Mouse (Mus musculus) kidney, postnatal 36 days (tissue): ENCODE results near the gene Prkar2a.
A peak's percentile ranks its signal among the peaks of the same experiment; 100 is the strongest.

Source experiments
- DNase-seq, 2 experiments: peaks; one replicate each; pipeline ENCODE4 v3.0.0; 2021 to 2022; ENCODE audit warnings: mixed read lengths in 2 of 2

Prkar2a gene

DNA sequence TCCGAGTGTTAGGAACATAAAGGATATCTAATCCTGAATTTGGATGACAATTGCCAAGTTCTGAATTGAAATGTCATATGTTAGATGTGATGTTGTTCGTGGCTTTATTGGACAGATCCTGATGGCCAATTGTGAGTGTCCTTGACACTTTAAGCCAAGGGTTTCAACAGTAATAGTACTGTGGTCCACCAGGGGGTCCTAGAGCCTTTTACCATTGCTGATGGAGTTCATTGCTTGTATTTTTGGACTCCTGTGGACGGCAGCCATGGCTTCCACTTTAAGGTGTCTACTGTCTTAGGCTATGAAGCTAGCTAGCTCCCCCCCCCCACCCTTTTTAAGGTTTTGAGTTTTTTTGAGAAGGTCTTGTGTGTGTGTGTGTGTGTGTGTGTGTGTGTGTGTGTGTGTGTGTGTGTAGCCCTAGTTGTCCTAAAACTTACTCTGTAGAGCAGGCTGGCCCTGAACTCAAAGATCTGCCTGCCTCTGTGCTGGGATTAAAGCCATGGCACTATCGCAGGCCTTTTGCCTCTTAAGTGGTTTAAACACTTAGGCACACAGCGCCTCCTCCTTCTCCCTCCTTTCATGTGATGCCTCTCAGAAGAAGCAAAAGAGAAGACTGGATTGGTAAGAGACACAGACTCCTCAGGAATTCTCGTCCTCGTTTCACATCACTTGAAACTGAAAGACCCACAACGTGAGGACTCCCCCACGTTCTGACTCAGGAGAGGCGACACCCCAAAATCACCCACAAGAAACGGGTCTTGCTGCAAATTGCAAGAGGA is 63.2 kb downstream of the Prkar2a start:
- no peak for DNase-seq

DNA sequence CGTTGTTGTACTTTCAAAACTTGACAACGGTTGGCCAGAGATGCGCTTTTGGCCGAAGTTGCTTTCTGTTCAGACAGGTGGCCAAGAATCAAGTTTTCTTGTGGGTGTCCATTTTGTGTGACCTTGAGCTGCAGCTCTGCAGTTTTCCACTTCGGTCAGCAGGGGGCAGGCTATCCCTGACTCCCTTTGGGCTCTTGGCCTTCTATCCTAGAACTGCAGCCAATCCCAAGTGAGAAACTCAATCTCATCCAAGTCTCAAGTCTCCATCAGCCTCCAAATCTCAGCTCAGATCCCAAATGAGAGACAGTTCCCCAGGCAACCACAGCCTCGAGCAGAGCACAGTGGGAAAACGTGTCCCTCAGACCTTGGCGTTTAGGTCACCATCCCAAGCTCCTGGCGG is 64.2 kb downstream of the Prkar2a start:
- DNase-seq, result peak; percentile 66 to 76

DNA sequence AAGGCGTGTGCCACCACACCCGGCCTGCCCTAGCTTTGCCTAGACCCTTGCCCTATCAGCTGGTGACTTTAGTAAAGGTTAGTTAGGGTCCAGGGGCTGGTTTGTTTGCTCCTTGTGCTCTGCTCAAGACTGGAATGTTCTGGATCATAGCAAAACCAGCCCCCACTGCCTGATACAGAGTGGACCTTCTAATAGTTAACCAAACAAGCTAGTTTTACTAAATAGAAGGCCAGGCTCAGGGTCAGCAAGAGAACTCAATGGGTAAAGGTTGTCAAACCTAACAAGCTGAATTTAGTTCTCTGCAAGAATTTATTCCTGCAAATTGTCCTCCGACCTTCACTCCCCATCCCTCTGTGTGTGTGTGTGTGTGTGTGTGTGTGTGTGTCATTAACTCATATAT is 64.9 kb downstream of the Prkar2a start:
- peak; percentile 58 to 79 for DNase-seq

DNA sequence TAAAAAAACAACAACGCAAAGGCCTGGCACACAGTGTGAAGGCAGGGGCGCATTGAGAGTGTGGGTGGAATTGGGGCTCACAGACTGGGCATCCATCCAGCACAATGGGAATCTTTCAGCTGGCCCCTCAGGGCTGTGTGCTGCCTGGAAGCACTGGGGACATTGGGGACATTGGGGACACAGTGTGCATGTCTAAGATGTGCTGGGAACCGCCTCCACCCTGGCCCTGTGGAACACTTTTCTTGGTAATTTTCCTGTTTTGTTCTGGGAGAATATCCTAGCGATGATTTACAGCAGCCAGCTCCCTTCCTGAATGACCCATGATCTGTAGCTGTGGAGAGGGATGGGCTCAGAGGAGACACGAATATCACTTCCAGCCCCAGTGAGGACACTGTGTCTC is 65.3 kb downstream of the Prkar2a start:
- DNase-seq, result peak; percentile 52 to 73

DNA sequence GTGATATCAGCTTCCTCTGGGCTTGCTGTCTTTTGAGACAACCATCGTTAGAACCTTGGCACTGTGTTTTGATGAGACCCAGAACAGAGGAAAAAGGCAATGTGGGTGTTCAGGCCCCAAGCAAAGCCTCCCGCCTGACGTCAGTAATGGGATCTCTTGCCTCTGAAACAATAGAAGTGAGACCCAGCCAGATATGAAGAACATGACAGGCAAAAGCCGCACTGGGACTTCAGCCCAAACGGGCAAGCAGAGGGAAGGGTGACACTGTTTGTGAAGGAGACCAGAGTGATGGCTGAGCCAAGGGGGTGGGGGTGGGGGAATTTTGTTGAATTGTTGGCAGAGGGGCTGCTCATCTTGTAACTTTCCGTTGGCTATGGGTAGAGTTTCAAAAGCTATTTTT is 68.3 kb downstream of the Prkar2a start:
- DNase-seq, result peak; percentile 19 to 50

DNA sequence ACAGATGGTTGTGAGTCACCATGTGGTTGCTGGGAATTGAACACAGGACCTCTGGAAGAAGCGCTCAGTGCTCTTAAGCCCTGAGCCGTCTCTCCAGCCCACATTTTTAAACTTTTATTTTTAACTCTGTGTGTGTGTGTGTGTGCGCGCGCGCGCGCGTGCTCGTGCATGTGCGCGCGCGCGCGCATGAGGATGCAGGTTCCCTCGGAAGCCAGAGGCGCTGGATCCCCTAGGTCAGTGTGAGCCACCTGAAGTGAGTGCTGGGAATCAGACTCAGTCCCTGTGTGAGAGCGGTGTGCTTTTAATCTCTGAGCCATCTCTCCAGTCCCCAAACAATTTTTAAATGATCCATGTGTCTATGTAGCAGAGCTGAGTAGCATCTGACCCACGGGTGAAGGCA is 70.0 kb downstream of the Prkar2a start:
- no peak for DNase-seq

DNA sequence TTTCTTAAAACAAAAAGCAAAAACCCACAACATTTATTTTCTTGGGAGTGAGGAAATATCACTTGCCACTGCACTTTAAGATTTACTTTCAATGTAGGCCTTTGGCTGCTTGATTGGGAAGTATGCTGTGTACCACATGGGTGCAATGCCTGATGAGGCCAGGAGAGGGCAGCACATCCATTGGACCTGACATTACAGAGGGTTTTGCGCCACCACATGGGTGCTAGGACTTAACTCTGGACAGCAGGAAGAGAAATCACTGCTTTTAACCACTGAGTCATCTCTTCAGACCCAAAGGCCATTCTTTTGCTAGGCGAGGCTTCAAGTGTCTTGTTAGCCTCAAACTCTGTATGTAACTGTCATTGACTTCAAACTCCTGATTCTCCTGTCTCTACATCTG is 70.7 kb downstream of the Prkar2a start:
- DNase-seq, result peak; percentile 65 to 83

DNA sequence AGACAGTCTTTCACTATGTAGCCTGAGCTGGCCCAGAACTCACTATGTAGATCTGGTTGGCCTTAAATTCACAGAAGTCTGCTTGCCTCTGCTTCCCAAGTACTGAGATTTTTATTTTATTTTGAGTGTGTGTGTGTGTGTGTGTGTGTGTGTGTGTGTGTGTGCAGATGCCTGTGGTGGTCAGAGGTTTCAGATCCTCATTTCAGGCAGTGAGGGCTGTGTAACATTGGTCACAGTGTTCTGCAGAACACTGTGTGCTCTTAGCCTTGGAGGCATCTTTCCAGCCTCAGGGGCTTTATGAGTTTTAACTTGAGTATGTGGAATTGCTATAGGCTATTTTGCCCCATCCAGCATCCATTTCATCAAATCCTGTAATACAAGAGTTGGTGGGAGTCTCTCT is 72.4 kb downstream of the Prkar2a start:
- DNase-seq, result no peak

DNA sequence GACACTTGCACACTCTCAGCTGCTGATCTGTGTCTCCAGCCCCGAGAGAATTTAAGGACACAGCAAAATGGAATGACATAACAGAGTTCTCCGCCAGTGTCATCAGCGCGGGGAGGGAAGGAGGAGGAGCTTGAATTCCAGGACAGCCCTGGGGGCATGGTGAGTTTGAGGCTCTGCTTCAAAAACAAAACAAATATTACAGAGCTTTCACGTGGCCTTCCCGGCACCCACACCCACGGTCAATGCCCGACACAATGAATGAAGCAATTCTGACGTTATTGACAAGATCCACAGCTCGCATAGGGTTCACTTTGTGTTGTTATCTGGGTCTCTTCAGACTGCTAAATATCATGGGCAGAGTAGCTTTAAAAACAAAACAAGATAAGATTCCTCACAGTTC is 75.9 kb downstream of the Prkar2a start:
- no peak for DNase-seq

DNA sequence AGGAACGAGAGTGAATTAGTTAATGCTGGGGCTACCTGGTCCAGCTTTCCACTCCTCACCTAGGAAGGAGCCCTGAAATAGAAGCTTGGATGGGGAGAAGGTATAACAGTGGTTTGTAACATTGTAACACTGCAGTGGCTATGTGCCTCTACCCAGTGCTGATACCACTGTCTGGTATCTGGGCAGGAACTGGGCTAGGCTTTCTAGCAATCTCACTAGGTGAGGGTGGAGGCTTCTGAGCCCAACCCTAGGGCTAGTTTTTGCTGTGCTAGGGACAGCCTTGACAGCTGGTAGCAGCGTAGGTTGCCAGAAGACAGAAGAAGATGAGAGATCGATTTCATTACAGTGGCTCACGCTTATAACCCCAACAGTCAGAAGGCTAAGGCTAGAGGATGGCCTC is 87.5 kb downstream of the Prkar2a start:
- no peak for DNase-seq

DNA sequence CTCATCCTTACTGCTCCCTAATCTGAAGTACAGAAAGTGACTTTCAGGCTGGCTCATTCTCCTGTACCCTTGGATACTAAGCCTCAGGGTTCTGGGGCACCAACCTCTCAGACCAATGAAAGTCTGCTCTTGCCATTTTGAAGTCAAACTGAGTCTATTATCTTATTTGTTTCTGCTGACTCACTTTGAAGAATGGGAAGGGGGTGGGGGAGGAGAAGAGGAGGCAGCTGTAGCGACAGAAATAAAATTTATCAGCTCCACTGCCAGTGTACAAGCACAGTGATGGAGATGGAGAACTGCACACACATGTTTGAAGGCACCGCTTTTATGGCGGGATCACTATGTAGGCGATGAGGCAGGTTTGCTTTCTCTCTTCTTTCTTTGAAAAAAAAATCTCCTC is 88.2 kb downstream of the Prkar2a start:
- no peak for DNase-seq

DNA sequence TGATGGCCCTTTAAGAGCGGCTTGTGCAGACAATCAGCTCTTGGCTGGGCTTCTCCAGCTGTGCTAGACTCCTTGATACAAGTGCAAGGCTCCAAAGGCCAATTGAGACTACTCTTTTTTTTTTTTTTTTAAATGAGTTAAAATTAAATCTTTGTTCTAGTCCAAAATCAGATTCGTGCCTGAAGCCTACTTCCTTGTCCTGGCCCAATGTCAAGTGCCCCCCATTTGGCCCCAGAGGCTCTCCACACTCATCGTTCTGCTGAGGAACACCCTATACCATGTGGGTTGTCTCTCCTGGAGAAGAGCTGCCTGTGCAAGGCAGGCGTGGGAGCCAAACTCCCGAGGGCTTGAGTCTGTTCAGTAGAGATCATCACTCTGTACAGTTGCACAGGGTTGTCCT is 91.8 kb downstream of the Prkar2a start:
- peak; percentile 65 to 73 for DNase-seq

DNA sequence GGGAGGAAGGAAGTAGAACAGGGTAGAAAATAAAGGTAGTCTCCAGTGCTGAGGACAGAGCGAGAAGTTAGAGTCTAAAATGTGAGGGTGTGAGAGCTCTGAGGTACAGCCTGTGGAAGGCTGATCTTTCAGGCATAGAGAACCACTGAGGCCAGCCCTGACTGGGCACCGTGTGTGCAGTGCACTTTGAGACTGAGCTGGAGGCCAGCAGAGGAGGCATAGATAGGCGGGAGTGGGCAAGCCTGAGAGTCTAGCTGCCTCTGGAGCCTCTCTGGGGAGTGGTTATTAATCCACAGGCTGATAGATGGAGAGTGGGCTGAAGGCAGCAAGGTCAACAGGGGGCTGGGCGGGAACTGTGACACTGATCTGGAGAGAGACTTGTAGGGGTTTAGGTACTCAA is 92.8 kb downstream of the Prkar2a start:
- DNase-seq, result peak in 1 of 2 experiments; percentile 47

DNA sequence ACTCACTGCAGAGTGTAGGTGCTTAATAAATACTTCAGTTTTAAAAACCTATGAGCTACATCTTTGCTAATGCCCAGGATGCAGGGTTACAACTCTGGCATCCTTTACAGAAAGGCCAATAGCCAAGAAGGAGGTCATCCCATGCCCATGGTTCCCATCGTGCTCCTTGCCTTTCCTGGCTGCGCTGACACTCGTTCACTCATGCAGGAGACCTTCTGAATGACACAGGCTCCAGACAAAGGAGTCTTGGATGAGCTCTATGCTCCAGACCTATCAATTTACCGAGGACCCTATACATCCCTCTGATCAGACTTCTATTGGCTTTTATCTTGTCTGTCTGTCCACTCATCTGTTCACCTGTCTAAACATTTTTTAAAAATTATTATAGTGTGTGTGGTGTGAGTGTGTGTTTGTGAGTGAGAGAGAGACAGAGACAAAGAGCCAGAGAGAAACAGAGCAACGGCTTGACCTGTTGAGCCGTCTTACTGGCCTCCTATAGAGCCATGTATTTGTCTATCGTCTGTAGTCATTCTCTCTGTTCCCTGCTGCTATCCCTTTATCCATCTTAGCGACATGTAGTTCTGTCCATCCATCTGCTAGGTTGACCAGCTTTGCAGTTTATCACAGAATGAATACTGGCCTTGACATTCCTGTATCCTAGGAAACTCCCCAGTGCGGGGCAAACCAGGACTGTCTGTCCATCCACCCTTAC is 93.9 kb downstream of the Prkar2a start:
- no peak for DNase-seq

DNA sequence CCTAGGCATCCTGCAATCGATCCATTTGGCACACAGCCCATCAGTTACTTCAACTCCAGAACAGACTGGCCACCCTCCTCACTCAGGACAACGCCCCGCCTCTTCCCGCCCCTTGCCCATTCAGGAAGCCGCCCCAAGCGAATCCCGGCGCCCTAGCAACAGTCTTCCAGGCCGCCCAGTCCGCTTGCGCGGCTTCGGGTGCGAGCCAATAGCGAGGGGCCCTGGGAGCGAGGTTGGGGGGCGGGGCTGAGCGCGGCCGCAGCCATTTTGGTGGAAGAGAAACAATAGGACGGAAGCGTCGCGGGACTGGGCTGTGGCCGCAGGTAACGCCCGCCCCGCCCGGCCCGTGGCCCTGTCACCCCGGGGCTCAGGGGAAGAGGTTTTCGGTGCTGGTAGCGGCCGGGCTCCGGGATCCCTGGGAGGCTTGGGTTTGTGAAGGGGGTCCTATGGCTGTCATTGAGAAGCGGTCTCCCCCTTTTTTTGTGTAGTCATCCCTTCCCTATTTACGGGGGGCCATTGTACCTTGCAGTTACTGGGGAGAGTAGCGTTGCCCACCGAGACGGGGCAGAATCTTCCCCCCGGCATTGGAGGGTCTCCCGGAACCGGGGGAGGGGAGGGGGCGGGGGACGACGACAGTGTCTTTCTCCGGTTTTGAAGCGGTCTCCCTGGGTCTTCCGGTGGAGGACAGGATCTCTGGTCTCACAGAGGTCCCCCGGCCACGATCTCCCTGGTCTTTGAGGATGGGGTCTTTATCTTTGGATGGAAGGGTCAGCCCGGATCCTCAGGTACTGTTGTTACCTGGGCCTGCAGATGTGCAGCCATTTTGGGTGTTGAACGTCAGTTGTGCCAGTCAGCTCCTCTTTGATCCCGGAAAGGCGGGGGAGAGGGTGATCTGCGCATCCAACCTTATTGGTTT is 94.7 kb downstream of the Prkar2a start, which contains the start of gene Ip6k2:
TSS of gene Ip6k2 (plus strand) at position 249 of the 916 bp plus-strand sequence.
- DNase-seq, result peak; percentile 97 to 98

DNA sequence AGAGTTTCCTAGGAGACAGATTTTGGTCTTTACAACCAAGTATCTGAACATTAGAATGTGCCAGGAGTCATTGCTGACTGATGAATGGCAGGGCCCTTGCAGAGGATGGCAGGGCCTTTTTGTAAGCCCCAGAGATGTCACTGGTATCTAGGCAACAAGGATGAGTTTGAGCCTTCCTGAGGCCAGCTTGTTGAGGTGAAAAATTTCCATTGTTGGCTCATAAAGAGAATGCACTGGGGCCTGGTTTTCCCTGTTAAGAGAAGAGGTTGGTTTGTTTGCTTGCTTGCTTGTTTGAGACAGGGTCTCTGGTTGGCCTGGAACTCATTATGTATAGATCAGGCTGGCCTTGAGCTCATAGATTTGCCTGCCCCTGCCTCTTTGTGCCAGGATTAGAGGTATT is 96.3 kb downstream of the Prkar2a start:
- no peak for DNase-seq

DNA sequence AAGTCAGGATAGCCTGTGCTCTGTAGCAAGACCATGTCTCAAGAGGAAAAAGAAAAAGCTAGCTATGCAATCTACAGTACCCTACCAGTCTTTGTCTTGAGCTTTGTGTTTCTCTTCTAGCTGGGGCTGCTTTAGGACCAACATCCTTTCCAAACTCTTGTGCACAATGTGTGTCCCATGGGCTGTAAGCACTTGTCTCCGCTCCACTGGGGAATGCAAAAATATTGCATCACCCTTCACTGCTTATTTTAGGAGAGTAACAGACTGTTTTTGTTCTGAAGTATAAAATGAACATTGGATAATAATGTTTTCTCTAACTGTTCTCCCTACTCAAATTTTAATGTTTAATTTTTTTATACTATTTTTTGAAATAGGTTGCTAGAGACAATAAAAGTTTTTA is 97.4 kb downstream of the Prkar2a start:
- DNase-seq, result no peak

DNA sequence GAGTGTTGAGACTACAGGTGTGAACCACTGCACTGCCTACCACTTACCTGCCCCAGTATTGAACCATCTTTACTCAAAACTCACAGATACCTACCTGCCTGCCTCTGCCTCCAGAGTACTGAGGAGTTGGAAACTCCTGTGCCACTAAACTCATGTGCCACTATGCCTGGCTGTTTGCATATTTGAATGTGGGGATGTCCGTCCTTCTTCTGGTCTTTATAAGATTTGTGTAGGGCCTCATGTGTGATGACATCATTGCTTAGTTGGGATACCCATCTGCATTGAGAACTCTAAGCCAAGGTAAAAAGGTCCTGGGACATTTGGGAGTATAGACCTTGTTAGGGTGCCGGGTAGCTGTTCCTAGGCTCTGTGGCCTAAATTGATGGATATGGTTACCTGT is 98.0 kb downstream of the Prkar2a start:
- DNase-seq, result no peak

DNA sequence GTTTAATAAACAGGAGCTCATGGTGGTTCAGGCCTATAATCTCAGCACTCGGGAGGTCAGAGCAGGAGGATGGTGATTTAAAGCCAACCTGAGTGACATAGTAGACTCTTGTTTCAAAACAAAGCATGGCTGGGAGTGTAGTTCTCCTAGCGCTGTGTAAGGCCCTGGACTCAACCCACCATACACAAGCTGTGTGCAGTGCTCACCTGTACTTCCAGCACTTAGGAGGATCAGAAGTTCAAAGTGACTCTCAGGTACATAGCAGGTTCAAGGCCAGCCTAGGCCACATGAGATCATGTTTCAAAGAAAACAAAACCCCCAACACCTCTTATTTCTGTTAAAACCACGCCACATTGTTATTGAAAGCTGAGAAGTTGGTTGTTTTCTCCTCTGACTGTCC is 99.6 kb downstream of the Prkar2a start:
- no peak for DNase-seq

DNA sequence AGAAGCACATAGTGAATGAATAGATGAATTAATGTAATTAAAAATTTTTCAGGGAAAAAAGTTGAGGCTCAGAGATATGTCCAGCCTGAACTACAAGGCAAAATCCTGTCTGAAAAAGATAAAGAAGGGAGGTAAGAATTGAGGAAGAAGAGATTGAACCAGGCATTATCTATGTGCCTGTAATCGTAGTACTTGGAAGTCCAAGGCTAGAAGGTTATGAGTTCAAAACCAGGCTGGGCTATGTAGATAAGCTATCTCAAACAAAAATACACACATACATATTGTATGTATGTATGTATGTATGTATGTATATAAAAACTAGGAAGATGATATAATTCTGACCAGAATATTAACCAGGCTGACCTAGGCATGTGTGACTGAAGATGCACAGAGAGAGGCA is 103.2 kb downstream of the Prkar2a start:
- no peak for DNase-seq

DNA sequence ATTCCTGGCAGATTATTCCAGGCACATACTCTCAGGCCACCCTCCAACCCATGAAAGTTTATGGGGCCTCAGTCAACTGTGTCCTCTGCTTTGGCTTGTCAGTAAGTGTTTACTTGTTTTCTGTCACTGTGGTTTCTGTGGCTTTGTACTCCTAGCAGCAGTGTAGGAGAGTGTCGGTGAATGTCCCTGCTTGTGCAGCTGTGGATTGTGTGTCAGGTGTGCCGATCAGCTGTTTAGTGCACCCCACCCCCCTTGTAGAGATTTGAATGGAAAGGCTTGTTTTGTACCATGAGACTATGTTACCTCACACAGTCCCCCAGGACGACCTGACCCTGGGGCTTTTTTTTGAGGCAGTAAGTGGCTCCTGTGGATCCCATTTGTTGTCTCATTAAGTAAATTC is 103.6 kb downstream of the Prkar2a start:
- DNase-seq, result no peak

DNA sequence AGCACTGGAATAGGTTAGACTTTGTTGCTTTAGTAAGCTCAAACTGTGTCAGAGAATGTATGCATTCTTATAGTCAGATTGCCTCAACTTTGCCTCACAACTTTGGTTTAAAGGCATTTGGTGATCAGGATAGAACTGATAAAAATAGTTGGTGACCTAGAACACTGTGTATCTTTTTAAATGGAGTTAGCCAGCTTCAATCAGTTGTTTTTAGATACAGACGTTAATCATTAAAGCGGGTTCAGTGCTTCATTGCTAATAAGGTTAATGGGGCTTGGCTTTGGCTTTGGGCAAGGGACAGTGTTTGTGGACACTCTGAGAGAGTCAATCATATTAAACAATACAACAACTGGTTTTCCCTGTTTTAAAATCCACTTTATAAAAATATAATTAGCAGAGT is 106.2 kb downstream of the Prkar2a start:
- peak; percentile 36 to 84 for DNase-seq

DNA sequence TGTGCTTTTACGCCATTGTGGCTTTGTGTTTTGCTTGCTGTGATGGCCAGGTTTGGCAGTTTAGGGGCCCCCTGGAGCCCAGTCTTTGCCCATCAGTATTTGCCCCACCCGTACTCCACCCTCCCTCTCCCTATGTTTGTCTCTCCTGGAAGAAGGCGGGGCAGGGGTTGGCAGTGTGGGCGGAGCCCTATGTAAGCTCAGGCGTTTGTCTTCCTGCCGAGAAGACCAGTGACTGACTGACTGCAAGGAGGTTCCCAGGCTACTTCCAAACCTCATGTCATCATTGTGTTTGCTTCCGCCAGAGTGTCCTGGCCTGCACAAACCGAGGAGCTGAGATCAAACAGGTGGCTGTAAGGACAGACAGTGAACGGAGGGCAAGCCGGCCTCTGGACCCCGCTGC is 106.6 kb downstream of the Prkar2a start:
- DNase-seq, result peak; percentile 82 to 93
